Mouse (Mus musculus): ENCODE results near the gene Osbpl11.
"Not testable (repeated sequence)": the region's sequence is repeated elsewhere in the genome, so short reads cannot be mapped to it uniquely, and the experiment has no call there.

The Osbpl11 gene

GRCm38 (mm10) chr16:33184901-33185260 lies at the start of gene Osbpl11:
Osbpl11 (plus strand) TSS chr16:33185071.
- DNase-seq = peak; percentile 98

GRCm38 (mm10) chr16:33135167-33135566 lies 49.7 kb upstream of the Osbpl11 start:
- peak; percentile 26 for DNase-seq

- not testable (repeated sequence) for DNase-seq
Measured at GRCm38 (mm10) chr16:33139061-33139460, 45.8 kb upstream of the Osbpl11 start.

GRCm38 (mm10) chr16:33141758-33142280 lies 43.1 kb upstream of the Osbpl11 start:
- DNase-seq = no peak

GRCm38 (mm10) chr16:33143452-33143851 lies 41.4 kb upstream of the Osbpl11 start:
- DNase-seq = no peak

GRCm38 (mm10) chr16:33146185-33146584 lies 38.7 kb upstream of the Osbpl11 start:
- no peak for DNase-seq

- no peak for DNase-seq
Measured at GRCm38 (mm10) chr16:33148135-33148534, 36.7 kb upstream of the Osbpl11 start.

- not testable (repeated sequence) for DNase-seq
Measured at GRCm38 (mm10) chr16:33150875-33151274, 34.0 kb upstream of the Osbpl11 start.

- DNase-seq = no peak
Measured at GRCm38 (mm10) chr16:33151558-33151957, 33.3 kb upstream of the Osbpl11 start.

- peak; percentile 60 for DNase-seq
Measured at GRCm38 (mm10) chr16:33154992-33155391, 29.9 kb upstream of the Osbpl11 start.

- peak; percentile 51 for DNase-seq
Measured at GRCm38 (mm10) chr16:33158006-33158405, 26.9 kb upstream of the Osbpl11 start.

- no peak for DNase-seq
Measured at GRCm38 (mm10) chr16:33158590-33159071, 26.2 kb upstream of the Osbpl11 start.

GRCm38 (mm10) chr16:33159363-33159762 lies 25.5 kb upstream of the Osbpl11 start:
- DNase-seq = no peak

GRCm38 (mm10) chr16:33163330-33164090 lies 21.4 kb upstream of the Osbpl11 start:
- DNase-seq = no peak

- DNase-seq = peak; percentile 70
Measured at GRCm38 (mm10) chr16:33166284-33166683, 18.6 kb upstream of the Osbpl11 start.

- DNase-seq = no peak
Measured at GRCm38 (mm10) chr16:33167537-33167936, 17.3 kb upstream of the Osbpl11 start.

- DNase-seq = no peak
Measured at GRCm38 (mm10) chr16:33169471-33170034, 15.3 kb upstream of the Osbpl11 start.

- peak; percentile 13 for DNase-seq
Measured at GRCm38 (mm10) chr16:33170716-33171587, 13.9 kb upstream of the Osbpl11 start.

GRCm38 (mm10) chr16:33171800-33172199 lies 13.1 kb upstream of the Osbpl11 start:
- no peak for DNase-seq

GRCm38 (mm10) chr16:33173151-33173550 lies 11.7 kb upstream of the Osbpl11 start:
- peak; percentile 29 for DNase-seq

- DNase-seq = no peak
Measured at GRCm38 (mm10) chr16:33174695-33175094, 10.2 kb upstream of the Osbpl11 start.

GRCm38 (mm10) chr16:33176831-33177230 lies 8.0 kb upstream of the Osbpl11 start:
- DNase-seq = not testable (repeated sequence)

GRCm38 (mm10) chr16:33177722-33178121 lies 7.1 kb upstream of the Osbpl11 start:
- no peak for DNase-seq

Data from retina, postnatal 1 day (tissue).